Comparison of ENCODE assay signal across 13 mouse cellular contexts in genomic region chr11:116332983-116333270, GRCm38 (mm10). TPM values are rescaled to one million over a fixed set of nuclear protein-coding genes. Genes with fewer than 3 reads are reported as not detected.
DNase-seq lines count a peak whose midpoint lies in the region; ATAC-seq and TF ChIP-seq lines count a peak whose summit lies in the region.
"Had no signal": no experiment of that assay in that cellular context is flagged by ENCODE, and none has a peak within 500 bp of the region (broad histone marks: within the 10 kb centered on the region; RNA-seq: fewer than 3 reads in every experiment).

No protein-coding gene starts in this region.

- peak overlapping the region; percentile 20; the same call in 1 of the 2 replicates for H3K4me2 ChIP-seq in hindbrain, embryonic 11.5 days (replicated peaks; ENCODE audit: low read depth, low read length)
- H3K4me2 ChIP-seq in kidney, embryonic 15.5 days = peak overlapping the region; percentile 98
- peak overlapping the region; percentile 98; the same call in 1 of the 2 replicates for H3K4me2 ChIP-seq in midbrain, embryonic 15.5 days

- 0 out of 2 replicates have a peak, but pooled peaks cover under 1% of the 10 kb centered on the region for H3K36me3 ChIP-seq in hindbrain, embryonic 11.5 days (ENCODE audit: control insufficient read depth, insufficient read depth, low read length)
- H3K36me3 ChIP-seq in kidney, embryonic 15.5 days = no peaks in the 10 kb centered on the region
- no peaks in the 10 kb centered on the region for H3K36me3 ChIP-seq in midbrain, embryonic 15.5 days (replicated peaks)
- H3K36me3 ChIP-seq in embryonic facial prominence, embryonic 10.5 days (replicated peaks) = no peaks in the 10 kb centered on the region

- H3K9ac ChIP-seq in hindbrain, embryonic 11.5 days (ENCODE audit: low read depth, low read length) = no peak overlapping the region
- H3K9ac ChIP-seq in kidney, embryonic 15.5 days = no peak overlapping the region
- H3K9ac ChIP-seq in midbrain, embryonic 15.5 days = 0 out of 2 replicates have a peak overlapping the region, but pooled peaks have one; percentile 9

- peaks cover 16% of the 10 kb centered on the region for H3K27me3 ChIP-seq in hindbrain, embryonic 11.5 days (ENCODE audit: control insufficient read depth, insufficient read depth, low read length)
- peaks cover 31% of the 10 kb centered on the region for H3K27me3 ChIP-seq in kidney, embryonic 15.5 days
- peaks cover 10% of the 10 kb centered on the region for H3K27me3 ChIP-seq in midbrain, embryonic 15.5 days (replicated peaks)
- peaks cover 71% of the 10 kb centered on the region for H3K27me3 ChIP-seq in embryonic facial prominence, embryonic 10.5 days (replicated peaks; ENCODE audit: low read depth, poor library complexity, severe bottlenecking)

- ATAC-seq in hindbrain, embryonic 11.5 days (ENCODE audit: low FRiP score) = no peak
- no peak for ATAC-seq in kidney, embryonic 15.5 days (replicated peaks; ENCODE audit: low FRiP score)
- ATAC-seq in midbrain, embryonic 15.5 days (replicated peaks) = no peak

- DNase-seq in left cerebral cortex, adult 2 months (ENCODE audit: extremely low spot score in 1 of 2, low spot score in 2 of 2) = no peak
- no peak for DNase-seq in left cerebral cortex, adult 11 months (ENCODE audit: low spot score)
- DNase-seq in hindbrain, embryonic 11.5 days (ENCODE audit: low spot score) = no peak
- no peak for DNase-seq in embryonic facial prominence, embryonic 10.5 days (ENCODE audit: low spot score)
- no peak for DNase-seq in frontal cortex, adult 2 months (ENCODE audit: extremely low spot score in 1 of 2, low spot score in 1 of 2)
- no peak for DNase-seq in frontal cortex, postnatal 36 days (ENCODE audit: low spot score in 2 of 2)
- DNase-seq: adrenal gland, postnatal 25 days; heart, adult 11 months; heart, postnatal 4 days; lung, postnatal 14 days had no signal

- no peaks in the 10 kb centered on the region for H3K9me3 ChIP-seq in hindbrain, embryonic 11.5 days (ENCODE audit: control insufficient read depth, low read length)
- no peaks in the 10 kb centered on the region for H3K9me3 ChIP-seq in kidney, embryonic 15.5 days (replicated peaks)
- no peaks in the 10 kb centered on the region for H3K9me3 ChIP-seq in midbrain, embryonic 15.5 days
- no peaks in the 10 kb centered on the region for H3K9me3 ChIP-seq in embryonic facial prominence, embryonic 10.5 days

- H3K27ac ChIP-seq in left cerebral cortex, adult 2 months = peak overlapping the region; percentile 50
- H3K27ac ChIP-seq in hindbrain, embryonic 11.5 days (ENCODE audit: low read depth, low read length) = peak overlapping the region; percentile 51; the same call in 1 of the 2 replicates
- H3K27ac ChIP-seq in kidney, embryonic 15.5 days = peak overlapping the region; percentile 87
- H3K27ac ChIP-seq in midbrain, embryonic 15.5 days = peak overlapping the region; percentile 51
- no peak overlapping the region; the same call in 1 of the 2 replicates for H3K27ac ChIP-seq in embryonic facial prominence, embryonic 10.5 days (replicated peaks)

- 70% methylated on average over 3 of the region's 3 CpGs for WGBS in hindbrain, embryonic 11.5 days
- 73% methylated on average over 3 of the region's 3 CpGs for WGBS in kidney, embryonic 15.5 days
- WGBS in midbrain, embryonic 15.5 days = 62% methylated on average over 3 of the region's 3 CpGs
- WGBS in embryonic facial prominence, embryonic 10.5 days = 86% methylated on average over 3 of the region's 3 CpGs

- no peak for TF ChIP-seq CTCF in left cerebral cortex, adult 2 months (IDR thresholded peaks at IDR 0.05)

- no peak overlapping the region for H3K4me3 ChIP-seq in left cerebral cortex, adult 2 months
- no peak overlapping the region for H3K4me3 ChIP-seq in hindbrain, embryonic 11.5 days (ENCODE audit: low read depth, low read length)
- H3K4me3 ChIP-seq in kidney, embryonic 15.5 days (replicated peaks) = no peak overlapping the region
- H3K4me3 ChIP-seq in midbrain, embryonic 15.5 days = no peak overlapping the region
- H3K4me3 ChIP-seq in embryonic facial prominence, embryonic 10.5 days = no peak overlapping the region

- H3K4me1 ChIP-seq in hindbrain, embryonic 11.5 days (replicated peaks; ENCODE audit: control insufficient read depth, insufficient read depth, low read length) = peaks cover 44% of the 10 kb centered on the region
- peaks cover 89% of the 10 kb centered on the region for H3K4me1 ChIP-seq in kidney, embryonic 15.5 days
- H3K4me1 ChIP-seq in midbrain, embryonic 15.5 days = peaks cover 70% of the 10 kb centered on the region
- H3K4me1 ChIP-seq in embryonic facial prominence, embryonic 10.5 days = peaks cover 92% of the 10 kb centered on the region

- intact Hi-C loops in left cerebral cortex, adult 2 months (cut with DNase I) = no loop called here

RNA-seq across cellular contexts. Expression of gene Foxj1, which starts 2.3 kb away (rescaled TPM):
- total RNA-seq in left cerebral cortex, adult 2 months (2021) = 1 to 10 TPM; 4.2 to 4.4 TPM
- 10.0 and 10.1 TPM in 2 replicates for polyA plus RNA-seq in hindbrain, embryonic 11.5 days (2014; fragmentation: Nextera tagmentation; extraction: Ambion mirVana)
- polyA plus RNA-seq in kidney, embryonic 15.5 days (2015; fragmentation: Nextera tagmentation; extraction: Ambion mirVana) = 2.9 TPM in 2 replicates
- 17.4 and 20.4 TPM in 2 replicates for polyA plus RNA-seq in midbrain, embryonic 15.5 days (2015; fragmentation: Nextera tagmentation; extraction: Ambion mirVana)
- polyA plus RNA-seq in embryonic facial prominence, embryonic 10.5 days (2016; fragmentation: Nextera tagmentation; extraction: Ambion mirVana) = 2.3 and 3.3 TPM in 2 replicates
- polyA plus RNA-seq in frontal cortex, adult 2 months (2012; rRNA removed) = 4.6 and 5.6 TPM in 2 replicates

RNA-seq across cellular contexts. Expression of gene Exoc7, which starts 25.9 kb away (rescaled TPM):
- 10 to 100 TPM; 89.8 to 98.5 TPM for total RNA-seq in left cerebral cortex, adult 2 months (2021)
- 66.2 and 68.3 TPM in 2 replicates for polyA plus RNA-seq in hindbrain, embryonic 11.5 days (2014; fragmentation: Nextera tagmentation; extraction: Ambion mirVana)
- polyA plus RNA-seq in kidney, embryonic 15.5 days (2015; fragmentation: Nextera tagmentation; extraction: Ambion mirVana) = 61.8 and 64.0 TPM in 2 replicates
- 109 and 110 TPM in 2 replicates for polyA plus RNA-seq in midbrain, embryonic 15.5 days (2015; fragmentation: Nextera tagmentation; extraction: Ambion mirVana)
- polyA plus RNA-seq in embryonic facial prominence, embryonic 10.5 days (2016; fragmentation: Nextera tagmentation; extraction: Ambion mirVana) = 55.4 and 59.7 TPM in 2 replicates
- polyA plus RNA-seq in frontal cortex, adult 2 months (2012; rRNA removed) = 89.7 and 97.5 TPM in 2 replicates

RNA-seq across cellular contexts. Expression of gene Galr2, which starts 52.2 kb away (rescaled TPM):
- total RNA-seq in left cerebral cortex, adult 2 months (2021) = not detected
- polyA plus RNA-seq in hindbrain, embryonic 11.5 days (2014; fragmentation: Nextera tagmentation; extraction: Ambion mirVana) = 0.42 and 0.54 TPM in 2 replicates
- 0.22 and 0.32 TPM in 2 replicates for polyA plus RNA-seq in kidney, embryonic 15.5 days (2015; fragmentation: Nextera tagmentation; extraction: Ambion mirVana)
- polyA plus RNA-seq in midbrain, embryonic 15.5 days (2015; fragmentation: Nextera tagmentation; extraction: Ambion mirVana) = 0.45 and 0.57 TPM in 2 replicates
- polyA plus RNA-seq in embryonic facial prominence, embryonic 10.5 days (2016; fragmentation: Nextera tagmentation; extraction: Ambion mirVana) = 0.25 and 0.39 TPM in 2 replicates
- not detected in 2 replicates for polyA plus RNA-seq in frontal cortex, adult 2 months (2012; rRNA removed)
- total RNA-seq: adrenal gland, postnatal 25 days; heart, postnatal 4 days; left cerebral cortex, postnatal 10 days had no signal

RNA-seq across cellular contexts. Expression of gene Srp68, which starts 58.9 kb away (rescaled TPM):
- total RNA-seq in left cerebral cortex, adult 2 months (2021) = 10 to 100 TPM; 70.5 to 75.4 TPM
- 72.4 and 74.0 TPM in 2 replicates for polyA plus RNA-seq in hindbrain, embryonic 11.5 days (2014; fragmentation: Nextera tagmentation; extraction: Ambion mirVana)
- polyA plus RNA-seq in kidney, embryonic 15.5 days (2015; fragmentation: Nextera tagmentation; extraction: Ambion mirVana) = 91.3 and 96.5 TPM in 2 replicates
- polyA plus RNA-seq in midbrain, embryonic 15.5 days (2015; fragmentation: Nextera tagmentation; extraction: Ambion mirVana) = 62.4 and 63.5 TPM in 2 replicates
- 104 TPM in 2 replicates for polyA plus RNA-seq in embryonic facial prominence, embryonic 10.5 days (2016; fragmentation: Nextera tagmentation; extraction: Ambion mirVana)
- polyA plus RNA-seq in frontal cortex, adult 2 months (2012; rRNA removed) = 63.4 and 63.9 TPM in 2 replicates

Comparison
In these comparisons a context has a peak if more than half of its experiments do, and no peak if none do; other contexts are left out.
1. H3K4me2 ChIP-seq: peak in every context shown above with its lines; median percentile 98 in kidney, embryonic 15.5 days; 98 in midbrain, embryonic 15.5 days; 20 in hindbrain, embryonic 11.5 days.